Comparison of ENCODE assay signal across 8 mouse cellular contexts in the genomic region with DNA sequence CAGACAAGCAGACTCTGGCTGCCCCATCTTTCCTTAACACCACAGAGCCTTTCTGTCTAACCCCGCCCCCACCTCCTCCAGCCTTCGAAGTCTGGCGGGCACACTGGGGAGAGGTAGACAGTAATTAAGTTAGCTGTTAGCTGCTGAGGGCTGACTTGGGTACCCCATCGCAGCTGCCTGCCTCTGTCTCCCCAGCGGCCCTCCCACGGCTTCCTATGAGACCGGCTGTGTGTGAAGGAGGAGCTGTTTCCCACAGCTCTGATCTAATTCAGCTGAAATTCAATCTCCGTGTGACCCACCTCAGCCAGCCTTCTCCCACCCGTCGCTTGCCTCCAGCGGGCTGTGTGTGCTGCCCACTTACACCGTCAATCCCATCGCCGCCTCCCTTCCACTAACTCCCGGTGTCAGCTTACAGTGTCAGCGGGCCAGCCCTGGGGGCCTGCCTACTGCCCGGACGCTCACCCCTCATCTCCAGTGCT.
DNase-seq lines count a peak whose midpoint lies in the region; ATAC-seq lines count a peak whose summit lies in the region.

No protein-coding gene starts in this region.

- no peaks in the 10 kb centered on the region for H3K9me3 ChIP-seq in heart, embryonic 16.5 days (replicated peaks; ENCODE audit: control insufficient read depth, low read length)

- peak overlapping the region; percentile 65 for H3K9ac ChIP-seq in heart, embryonic 16.5 days (ENCODE audit: low read length)

- no peaks in the 10 kb centered on the region for H3K27me3 ChIP-seq in heart, embryonic 16.5 days (ENCODE audit: control insufficient read depth, insufficient read depth, low read length)

- peak overlapping the region; percentile 56; the same call in 1 of the 2 replicates for H3K27ac ChIP-seq in heart, embryonic 16.5 days (ENCODE audit: low read length)

- H3K4me2 ChIP-seq in heart, embryonic 16.5 days (ENCODE audit: low read depth, low read length): peak overlapping the region; percentile 82

- peaks cover 32% of the 10 kb centered on the region for H3K4me1 ChIP-seq in heart, embryonic 16.5 days (ENCODE audit: control insufficient read depth, insufficient read depth, low read length)

- DNase-seq in urinary bladder, postnatal 14 days (ENCODE audit: low spot score): peak; percentile 19
- no peak for DNase-seq in urinary bladder, adult 2 months (ENCODE audit: low spot score)
- peak; percentile 93 for DNase-seq in fibroblast of lung, adult 2 months (ENCODE audit: low read depth)
- peak; percentile 25 to 53 for DNase-seq in left cerebral cortex, adult 18-20 months (ENCODE audit: low spot score in 2 of 2)
- peak; percentile 23 for DNase-seq in right cerebral cortex, postnatal 4 days
- no peak for DNase-seq in cerebellum, adult 9-11 months

- whole genome bisulfite sequencing in heart, embryonic 16.5 days: 2% methylated on average over 18 of the region's 18 CpGs

- H3K4me3 ChIP-seq in heart, embryonic 16.5 days (ENCODE audit: low read length): peak overlapping the region; percentile 48

- no peaks in the 10 kb centered on the region for H3K36me3 ChIP-seq in heart, embryonic 16.5 days (ENCODE audit: control insufficient read depth, insufficient read depth)

- ATAC-seq in heart, embryonic 16.5 days (replicated peaks; ENCODE audit: extremely low read depth, insufficient read depth, low FRiP score): peak; percentile 77
- ATAC-seq in megakaryocyte progenitor cell, adult 5-6 weeks (replicated peaks; ENCODE audit: poor library complexity): peak; percentile 9

Comparison
In these comparisons a context has a peak if more than half of its experiments do, and no peak if none do; other contexts are left out.
1. DNase-seq: peak in urinary bladder, postnatal 14 days (single experiment), fibroblast of lung, adult 2 months (single experiment), left cerebral cortex, adult 18-20 months (2 of 2) and right cerebral cortex, postnatal 4 days (single experiment); none in urinary bladder, adult 2 months (single experiment) and cerebellum, adult 9-11 months (single experiment).